17 mouse cellular contexts compared by ENCODE assay signal in genomic region chr14:55059009-55059408, GRCm38 (mm10). TPM values are rescaled to one million over a fixed set of nuclear protein-coding genes. Genes with fewer than 3 reads are reported as not detected.
DNase-seq lines count a peak whose midpoint lies in the region; ATAC-seq and TF ChIP-seq lines count a peak whose summit lies in the region.
"Had no signal": no experiment of that assay in that cellular context is flagged by ENCODE, and none has a peak within 500 bp of the region (broad histone marks: within the 10 kb centered on the region; RNA-seq: fewer than 3 reads in every experiment).

No protein-coding gene starts in this region.

- no peak for TF ChIP-seq CTCF in MEL (IDR thresholded peaks at IDR 0.05 in 2 of 3, conservative IDR thresholded peaks at IDR 0.05 in 1 of 3; ENCODE audit: control insufficient read depth in 1 of 3, insufficient read depth in 1 of 3, low read depth in 2 of 3, low read length in 3 of 3, poor library complexity in 1 of 3, severe bottlenecking in 1 of 3)
- TF ChIP-seq CTCF in lung, adult 2 months (IDR thresholded peaks at IDR 0.05; ENCODE audit: insufficient read depth, low read length) = no peak

- no peak overlapping the region for H3K9ac ChIP-seq in hindbrain, embryonic 15.5 days
- no peak overlapping the region for H3K9ac ChIP-seq in hindbrain, embryonic 12.5 days
- no peak overlapping the region for H3K9ac ChIP-seq in MEL (ENCODE audit: control insufficient read depth, low read depth, low read length, poor library complexity, severe bottlenecking)
- peak overlapping the region; percentile 13; the same call in 1 of the 2 replicates for H3K9ac ChIP-seq in liver, embryonic 13.5 days
- H3K9ac ChIP-seq: neural tube, embryonic 12.5 days had no signal

- no peak overlapping the region for H3K4me3 ChIP-seq in hindbrain, embryonic 15.5 days
- H3K4me3 ChIP-seq in hindbrain, embryonic 12.5 days = no peak overlapping the region
- H3K4me3 ChIP-seq in MEL (ENCODE audit: control insufficient read depth in 1 of 2, insufficient read depth in 1 of 2, low read depth in 2 of 2, low read length in 2 of 2) = no peak overlapping the region
- no peak overlapping the region for H3K4me3 ChIP-seq in liver, embryonic 13.5 days (replicated peaks)
- no peak overlapping the region for H3K4me3 ChIP-seq in lung, adult 2 months (replicated peaks; ENCODE audit: extremely low read depth, low read depth, low read length)
- H3K4me3 ChIP-seq: neural tube, embryonic 12.5 days had no signal

- no peaks in the 10 kb centered on the region; the same call in 1 of the 2 replicates for H3K36me3 ChIP-seq in hindbrain, embryonic 15.5 days
- peaks cover 19% of the 10 kb centered on the region for H3K36me3 ChIP-seq in hindbrain, embryonic 12.5 days
- H3K36me3 ChIP-seq in MEL (ENCODE audit: control insufficient read depth in 1 of 2, insufficient read depth in 2 of 2, low read length in 2 of 2) = peaks cover 0 to 10% of the 10 kb centered on the region in 2 experiments; a peak in 2 of 4 replicates
- H3K36me3 ChIP-seq in liver, embryonic 13.5 days = no peaks in the 10 kb centered on the region

- H3K9me3 ChIP-seq in hindbrain, embryonic 15.5 days = no peaks in the 10 kb centered on the region
- no peaks in the 10 kb centered on the region for H3K9me3 ChIP-seq in hindbrain, embryonic 12.5 days (replicated peaks)
- no peaks in the 10 kb centered on the region for H3K9me3 ChIP-seq in MEL (replicated peaks; ENCODE audit: insufficient read depth, low read length)
- no peaks in the 10 kb centered on the region for H3K9me3 ChIP-seq in liver, embryonic 13.5 days (replicated peaks)
- H3K9me3 ChIP-seq: neural tube, embryonic 12.5 days had no signal

- WGBS in hindbrain, embryonic 15.5 days = 95% methylated on average over 1 of the region's 1 CpGs
- 87% methylated on average over 1 of the region's 1 CpGs for WGBS in hindbrain, embryonic 12.5 days
- WGBS in liver, embryonic 13.5 days (ENCODE audit: insufficient replicate concordance) = 8% methylated on average over 1 of the region's 1 CpGs
- 82% methylated on average over 1 of the region's 1 CpGs for WGBS in lung, adult 2 months

- H3K27ac ChIP-seq in hindbrain, embryonic 15.5 days (replicated peaks) = no peak overlapping the region
- H3K27ac ChIP-seq in hindbrain, embryonic 12.5 days = no peak overlapping the region
- H3K27ac ChIP-seq in MEL (ENCODE audit: control insufficient read depth, low read depth, low read length) = no peak overlapping the region
- peak overlapping the region; percentile 69 for H3K27ac ChIP-seq in liver, embryonic 13.5 days
- H3K27ac ChIP-seq: kidney, postnatal 0 days; neural tube, embryonic 12.5 days had no signal

- DNase-seq in MEL (ENCODE audit: low read depth, low spot score) = peak; percentile 20
- peak; percentile 44 for DNase-seq in c-Kit-positive CD71-positive TER-119-negative erythroid progenitor cells, embryonic 14.5 days (ENCODE audit: low read depth)
- no peak for DNase-seq in liver, embryonic 13.5 days
- DNase-seq in lung, adult 2 months = no peak
- no peak for DNase-seq in cerebellum, postnatal 36 days
- DNase-seq: cerebellum, adult 11 months; embryo, embryonic 11 days; kidney, adult 11 months; thymus, postnatal 36 days had no signal

- peaks cover 89% of the 10 kb centered on the region for H3K4me1 ChIP-seq in hindbrain, embryonic 15.5 days (replicated peaks)
- H3K4me1 ChIP-seq in hindbrain, embryonic 12.5 days = peaks cover 27% of the 10 kb centered on the region
- H3K4me1 ChIP-seq in MEL (ENCODE audit: control insufficient read depth in 1 of 2, insufficient read depth in 2 of 2, low read length in 2 of 2) = peaks cover 0 to 8% of the 10 kb centered on the region in 2 experiments; a peak in 3 of 4 replicates
- peaks cover 82% of the 10 kb centered on the region for H3K4me1 ChIP-seq in liver, embryonic 13.5 days (replicated peaks)
- H3K4me1 ChIP-seq in lung, adult 2 months (ENCODE audit: control insufficient read depth, insufficient read depth, low read length) = no peaks in the 10 kb centered on the region

- peak overlapping the region; percentile 58 for H3K4me2 ChIP-seq in hindbrain, embryonic 15.5 days
- H3K4me2 ChIP-seq in hindbrain, embryonic 12.5 days (replicated peaks) = no peak overlapping the region
- peak overlapping the region; percentile 22 for H3K4me2 ChIP-seq in liver, embryonic 13.5 days
- H3K4me2 ChIP-seq: neural tube, embryonic 12.5 days had no signal

- no peaks in the 10 kb centered on the region for H3K27me3 ChIP-seq in hindbrain, embryonic 15.5 days
- H3K27me3 ChIP-seq in hindbrain, embryonic 12.5 days = no peaks in the 10 kb centered on the region
- H3K27me3 ChIP-seq in MEL (ENCODE audit: control insufficient read depth in 1 of 2, insufficient read depth in 2 of 2, low read length in 2 of 2) = no peaks in the 10 kb centered on the region
- peaks cover 2% of the 10 kb centered on the region for H3K27me3 ChIP-seq in liver, embryonic 13.5 days
- H3K27me3 ChIP-seq: neural tube, embryonic 12.5 days had no signal

- TF ChIP-seq RAD21 in MEL (IDR thresholded peaks at IDR 0.05; ENCODE audit: low read depth, low read length) = no peak

- H3K79me2 ChIP-seq in MEL (ENCODE audit: control insufficient read depth, insufficient read depth, low read length, poor library complexity) = no peaks in the 10 kb centered on the region

- ATAC-seq in hindbrain, embryonic 15.5 days (ENCODE audit: low FRiP score, low read depth) = no peak
- ATAC-seq in hindbrain, embryonic 12.5 days (ENCODE audit: low FRiP score) = no peak
- peak; percentile 31 for ATAC-seq in liver, embryonic 13.5 days (ENCODE audit: low read depth)
- ATAC-seq: lung, postnatal 0 days had no signal

- no peak; a peak in 1 of 4 replicates for TF ChIP-seq EP300 in MEL (IDR thresholded peaks at IDR 0.05; ENCODE audit: low read depth in 1 of 2, low read length in 2 of 2)

- TF ChIP-seq POLR2A in MEL (IDR thresholded peaks at IDR 0.05; ENCODE audit: control insufficient read depth in 1 of 2, insufficient read depth in 1 of 2, low read depth in 1 of 2, low read length in 2 of 2, poor library complexity in 1 of 2) = no peak
- no peak for TF ChIP-seq POLR2A in lung, adult 2 months (IDR thresholded peaks at IDR 0.05; ENCODE audit: borderline replicate concordance, extremely low read depth, low read depth, low read length)

TF ChIP-seq in MEL, 35 proteins besides CTCF, POLR2A, EP300 and RAD21:
- TF ChIP-seq GATA1 (IDR thresholded peaks at IDR 0.05; ENCODE audit: low read depth, low read length) (peak; percentile 25; the same call in 1 of the 2 replicates), NRF1 (IDR thresholded peaks at IDR 0.05; ENCODE audit: insufficient read depth, low read depth, low read length, poor library complexity, severe bottlenecking) (no peak)
TF ChIP-seq in MEL: peak in this region for 1.

RNA-seq across cellular contexts. Expression of gene Zfhx2, which starts 33.1 kb away (rescaled TPM):
- 24.0 and 24.9 TPM in 2 replicates for polyA plus RNA-seq in hindbrain, embryonic 15.5 days (2015; fragmentation: Nextera tagmentation; extraction: Ambion mirVana)
- 30.9 and 33.1 TPM in 2 replicates for polyA plus RNA-seq in hindbrain, embryonic 12.5 days (2016; fragmentation: Nextera tagmentation; extraction: Ambion mirVana)
- total RNA-seq in MEL (2012; rRNA removed) = 0.42 TPM in 2 replicates
- polyA plus RNA-seq in MEL (2012; ENCODE audit: insufficient read depth in 1 of 2, insufficient read length in 2 of 2, low read depth in 1 of 2, low replicate concordance in 2 of 2, missing spikeins in 1 of 2) = 1 to 10 TPM in 1 of 2 experiments, not detected in 1; 3.2 TPM
- 1.1 and 1.2 TPM in 2 replicates for polyA plus RNA-seq in liver, embryonic 13.5 days (2015; fragmentation: Nextera tagmentation; extraction: Ambion mirVana)
- 1.7 and 2.3 TPM in 2 replicates for polyA plus RNA-seq in lung, adult 2 months (2012; rRNA removed)

RNA-seq across cellular contexts. Expression of gene Thtpa, which starts 35.6 kb away (rescaled TPM):
- 29.4 and 32.6 TPM in 2 replicates for polyA plus RNA-seq in hindbrain, embryonic 15.5 days (2015; fragmentation: Nextera tagmentation; extraction: Ambion mirVana)
- 27.3 and 27.7 TPM in 2 replicates for polyA plus RNA-seq in hindbrain, embryonic 12.5 days (2016; fragmentation: Nextera tagmentation; extraction: Ambion mirVana)
- total RNA-seq in MEL (2012; rRNA removed) = 8.7 and 9.0 TPM in 2 replicates
- polyA plus RNA-seq in MEL (2012; ENCODE audit: insufficient read depth in 1 of 2, insufficient read length in 2 of 2, low read depth in 1 of 2, low replicate concordance in 2 of 2, missing spikeins in 1 of 2) = 10 to 100 TPM in 1 of 2 experiments, not detected in 1; 13.2 TPM
- polyA plus RNA-seq in liver, embryonic 13.5 days (2015; fragmentation: Nextera tagmentation; extraction: Ambion mirVana) = 5.5 TPM in 2 replicates
- polyA plus RNA-seq in lung, adult 2 months (2012; rRNA removed) = 5.2 and 9.2 TPM in 2 replicates

RNA-seq across cellular contexts. Expression of gene Ngdn, which starts 43.8 kb away (rescaled TPM):
- polyA plus RNA-seq in hindbrain, embryonic 15.5 days (2015; fragmentation: Nextera tagmentation; extraction: Ambion mirVana) = 47.3 and 50.1 TPM in 2 replicates
- polyA plus RNA-seq in hindbrain, embryonic 12.5 days (2016; fragmentation: Nextera tagmentation; extraction: Ambion mirVana) = 63.2 and 63.4 TPM in 2 replicates
- total RNA-seq in MEL (2012; rRNA removed) = 138 and 148 TPM in 2 replicates
- polyA plus RNA-seq in MEL (2012; ENCODE audit: insufficient read depth in 1 of 2, insufficient read length in 2 of 2, low read depth in 1 of 2, low replicate concordance in 2 of 2, missing spikeins in 1 of 2) = 100 to 1,000 TPM in 1 of 2 experiments, not detected in 1; 140 TPM
- 55.5 and 61.8 TPM in 2 replicates for polyA plus RNA-seq in liver, embryonic 13.5 days (2015; fragmentation: Nextera tagmentation; extraction: Ambion mirVana)
- 12.7 and 17.0 TPM in 2 replicates for polyA plus RNA-seq in lung, adult 2 months (2012; rRNA removed)

RNA-seq across cellular contexts. Expression of gene Ap1g2, which starts 47.4 kb away (rescaled TPM):
- polyA plus RNA-seq in hindbrain, embryonic 15.5 days (2015; fragmentation: Nextera tagmentation; extraction: Ambion mirVana) = 7.3 and 7.9 TPM in 2 replicates
- polyA plus RNA-seq in hindbrain, embryonic 12.5 days (2016; fragmentation: Nextera tagmentation; extraction: Ambion mirVana) = 9.4 and 10.1 TPM in 2 replicates
- total RNA-seq in MEL (2012; rRNA removed) = 12.5 and 12.6 TPM in 2 replicates
- 10 to 100 TPM in 1 of 2 experiments, not detected in 1; 47.9 TPM for polyA plus RNA-seq in MEL (2012; ENCODE audit: insufficient read depth in 1 of 2, insufficient read length in 2 of 2, low read depth in 1 of 2, low replicate concordance in 2 of 2, missing spikeins in 1 of 2)
- 26.1 and 27.6 TPM in 2 replicates for polyA plus RNA-seq in liver, embryonic 13.5 days (2015; fragmentation: Nextera tagmentation; extraction: Ambion mirVana)
- 23.8 and 30.8 TPM in 2 replicates for polyA plus RNA-seq in lung, adult 2 months (2012; rRNA removed)

RNA-seq across cellular contexts. Expression of gene Jph4, which starts 57.7 kb away (rescaled TPM):
- 33.6 and 40.7 TPM in 2 replicates for polyA plus RNA-seq in hindbrain, embryonic 15.5 days (2015; fragmentation: Nextera tagmentation; extraction: Ambion mirVana)
- polyA plus RNA-seq in hindbrain, embryonic 12.5 days (2016; fragmentation: Nextera tagmentation; extraction: Ambion mirVana) = 10.5 and 11.5 TPM in 2 replicates
- not detected in 2 replicates for total RNA-seq in MEL (2012; rRNA removed)
- not detected for polyA plus RNA-seq in MEL (2012; ENCODE audit: insufficient read depth in 1 of 2, insufficient read length in 2 of 2, low read depth in 1 of 2, low replicate concordance in 2 of 2, missing spikeins in 1 of 2)
- 0.06 and 0.07 TPM in 2 replicates for polyA plus RNA-seq in liver, embryonic 13.5 days (2015; fragmentation: Nextera tagmentation; extraction: Ambion mirVana)
- polyA plus RNA-seq in lung, adult 2 months (2012; rRNA removed) = 0.32 and 0.43 TPM in 2 replicates
- total RNA-seq: megakaryocyte, adult 5-6 weeks; monocyte, adult 5-6 weeks had no signal
- polyA plus RNA-seq: C2C12 had no signal

Comparison
In these comparisons a context has a peak if more than half of its experiments do, and no peak if none do; other contexts are left out.
1. DNase-seq: peak in MEL (single experiment) and c-Kit-positive CD71-positive TER-119-negative erythroid progenitor cells, embryonic 14.5 days (single experiment); none in liver, embryonic 13.5 days (single experiment), lung, adult 2 months (single experiment) and cerebellum, postnatal 36 days (0 of 2).